Mouse (Mus musculus) stomach, postnatal 0 days (tissue): ENCODE data around the gene Wdr25.

Source experiments
- CTCF ChIP-seq: IDR thresholded peaks from 2 replicates; pipeline ENCODE4 v1.5.1; 2016; ENCODE audit warnings: antibody characterized with exemption, low read depth, mild to moderate bottlenecking, moderate library complexity
- EP300 ChIP-seq: optimal IDR thresholded peaks from 2 replicates; pipeline ENCODE3; 2016; ENCODE audit warnings: antibody characterized with exemption

- TF ChIP-seq CTCF (no peak), EP300 (no peak)
Observed at GRCm38 (mm10) chr12:108971446-108971845, 78.0 kb downstream of the Wdr25 start.
